In the genomic region with DNA sequence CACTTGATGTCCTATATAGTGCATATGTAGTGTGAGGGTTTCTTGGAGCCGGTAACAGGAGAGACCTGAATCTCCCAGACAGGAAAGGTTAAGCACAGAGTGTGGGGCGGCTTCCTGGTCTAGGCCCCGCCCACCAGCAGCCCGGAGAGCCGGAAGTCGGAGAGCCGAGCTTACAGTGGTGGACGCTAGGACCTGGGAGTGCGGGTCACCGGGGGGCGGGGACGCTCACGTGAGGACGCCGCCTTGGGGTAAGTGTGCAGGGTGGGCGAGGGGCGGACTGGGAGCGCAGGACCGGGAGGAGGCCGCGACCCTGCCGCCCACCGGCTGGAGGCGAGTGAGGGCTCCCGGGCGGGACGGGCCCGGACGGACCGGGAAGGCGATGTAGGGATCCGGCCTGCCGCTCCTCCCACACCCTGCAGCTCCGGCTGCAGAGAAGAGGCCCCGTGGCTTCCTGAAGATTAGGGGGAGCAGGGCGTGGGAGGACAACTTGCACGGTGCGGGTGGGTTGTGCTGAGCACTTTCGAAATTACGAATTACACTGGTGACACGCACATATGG, we compare ENCODE assay signal across 8 mouse cellular contexts. TPM values are rescaled to one million over a fixed set of nuclear protein-coding genes. Genes with fewer than 3 reads are reported as not detected.
A peak's percentile ranks its signal among the peaks of the same experiment; 100 is the strongest.
DNase-seq lines count a peak whose midpoint lies in the region; ATAC-seq lines count a peak whose summit lies in the region.

TSS of gene Washc1 (plus strand) at position 144 of the 558 bp plus-strand sequence.

- DNase-seq in ZHBTc4 (ENCODE audit: low read depth, low spot score), result peak; percentile 92
- DNase-seq in gastrocnemius, adult 8-10 months (ENCODE audit: low spot score in 2 of 2), result peak; percentile 73 to 80
- DNase-seq in induced T-regulatory cell, adult 2 months (ENCODE audit: low read depth), result peak; percentile 95
- peak; percentile 64 to 85 for DNase-seq in left cerebral cortex, adult 9 months (ENCODE audit: low spot score in 2 of 2)
- peak; percentile 91 for DNase-seq in right cerebral cortex, postnatal 14 days
- DNase-seq in urinary bladder, postnatal 36 days (ENCODE audit: low spot score in 2 of 2), result peak; percentile 76 to 89

- ATAC-seq in common myeloid progenitor, adult 5-6 weeks (replicated peaks; ENCODE audit: low read depth, poor library complexity, severe bottlenecking), result peak; percentile 88
- peak; percentile 85 for ATAC-seq in megakaryocyte progenitor cell, adult 5-6 weeks (replicated peaks; ENCODE audit: poor library complexity)

RNA-seq across cellular contexts. Expression of gene Washc1, which starts in this region (rescaled TPM):
- total RNA-seq in common myeloid progenitor, adult 5-6 weeks (2017), result 25.9 and 27.5 TPM in 2 replicates
- 10 to 100 TPM; 14.5 to 20.8 (median 17.9) TPM for total RNA-seq in gastrocnemius, adult 8-10 months (2022)
- total RNA-seq in megakaryocyte progenitor cell, adult 5-6 weeks (2015), result 14.7 and 15.1 TPM in 2 replicates
- total RNA-seq in megakaryocyte progenitor cell, adult 5-6 weeks (2017), result 22.5 and 29.8 TPM in 2 replicates

Comparison
In these comparisons a context has a peak if more than half of its experiments do, and no peak if none do; other contexts are left out.
1. Peak in every context shown above with its lines: DNase-seq and ATAC-seq.